1 mouse cellular context compared by ENCODE assay signal in the genomic region with DNA sequence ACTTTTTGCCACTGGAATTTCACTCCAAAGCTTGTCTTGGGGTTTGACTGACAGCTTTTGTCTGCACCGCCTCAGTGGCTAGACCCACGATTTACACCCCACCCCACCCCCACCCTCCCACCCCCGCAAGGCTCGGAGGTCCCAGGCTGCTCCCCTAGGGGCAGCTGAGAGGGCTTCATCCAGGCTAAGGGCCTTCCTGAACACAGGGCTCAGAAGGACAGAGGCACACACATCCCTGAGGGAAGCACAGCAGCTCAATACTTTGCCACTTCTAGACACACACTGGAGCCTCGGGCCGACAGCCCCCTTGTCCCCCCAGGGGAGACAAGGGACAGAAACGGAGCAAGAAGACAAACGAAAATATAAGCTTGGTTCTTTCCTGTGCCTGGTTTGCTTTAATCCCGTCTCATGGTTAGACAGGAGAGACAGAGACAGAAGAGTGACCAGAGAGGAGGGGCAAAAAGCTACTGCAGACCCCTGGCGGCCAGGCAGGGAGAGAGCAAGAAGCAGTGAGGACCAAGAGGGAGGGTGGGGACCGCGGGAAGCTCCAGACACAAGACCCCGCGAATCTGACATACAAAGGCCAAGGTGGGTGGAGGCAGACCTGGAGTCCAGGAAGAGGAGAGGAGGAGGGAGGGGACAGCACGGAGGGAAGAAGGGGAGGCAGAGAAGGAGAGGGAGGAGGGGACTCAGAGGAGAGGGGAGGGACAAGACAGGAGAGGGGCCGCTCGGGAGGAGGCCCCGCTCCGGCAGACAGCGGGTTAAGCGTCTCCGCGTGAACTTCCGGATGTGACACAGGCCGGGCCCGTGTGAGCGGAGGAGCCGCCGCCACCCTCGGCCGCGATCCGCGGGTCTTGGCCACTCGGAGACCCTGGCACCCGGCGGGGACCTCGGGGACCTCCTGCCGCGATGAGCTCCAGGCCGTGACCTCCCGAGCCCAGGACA.
TF ChIP-seq lines count a peak whose summit lies in the region.

Gene Meis3, plus strand, starts transcription at position 494 of the 945 bp plus-strand sequence.

TF ChIP-seq in CH12.LX, 34 proteins besides CTCF, POLR2A, EP300 and RAD21 (continued from another document):
- TF ChIP-seq ZKSCAN1 (IDR thresholded peaks at IDR 0.05; ENCODE audit: borderline replicate concordance, low read depth, low read length) (no peak), MEF2A (IDR thresholded peaks at IDR 0.05; ENCODE audit: borderline replicate concordance, low read depth, low read length) (0 out of 2 replicates have a peak, but pooled peaks have one; percentile 26), MAZ (IDR thresholded peaks at IDR 0.05; ENCODE audit: low read depth, low read length) (0 out of 2 replicates have a peak, but pooled peaks have one; percentile 38), MAFK (IDR thresholded peaks at IDR 0.05; ENCODE audit: insufficient replicate concordance, low read length) (no peak), SIN3A (IDR thresholded peaks at IDR 0.05; ENCODE audit: low read length) (peak; percentile 75; the same call in 1 of the 2 replicates), HCFC1 (IDR thresholded peaks at IDR 0.05; ENCODE audit: low read depth, low read length) (peak; percentile 48; the same call in 1 of the 2 replicates), UBTF (IDR thresholded peaks at IDR 0.05; ENCODE audit: low read depth, low read length) (peak; percentile 62; the same call in 1 of the 2 replicates), TCF12 (IDR thresholded peaks at IDR 0.05; ENCODE audit: low read depth, low read length) (0 out of 2 replicates have a peak, but pooled peaks have one; percentile 44), ETS1 (conservative IDR thresholded peaks at IDR 0.05; ENCODE audit: low read depth, low read length) (no peak)
